Mouse (Mus musculus): ENCODE results near the gene Olfr1356. TPM values are rescaled to one million over a fixed set of nuclear protein-coding genes. Genes with fewer than 3 reads are reported as not detected.
"Not testable (repeated sequence)": the region's sequence is repeated elsewhere in the genome, so short reads cannot be mapped to it uniquely, and the experiment has no call there.

The Olfr1356 gene
- total RNA-seq (2021): not detected
- long read RNA-seq, experiment 1: 0 reads
- long read RNA-seq, experiment 2: 0 reads

DNA sequence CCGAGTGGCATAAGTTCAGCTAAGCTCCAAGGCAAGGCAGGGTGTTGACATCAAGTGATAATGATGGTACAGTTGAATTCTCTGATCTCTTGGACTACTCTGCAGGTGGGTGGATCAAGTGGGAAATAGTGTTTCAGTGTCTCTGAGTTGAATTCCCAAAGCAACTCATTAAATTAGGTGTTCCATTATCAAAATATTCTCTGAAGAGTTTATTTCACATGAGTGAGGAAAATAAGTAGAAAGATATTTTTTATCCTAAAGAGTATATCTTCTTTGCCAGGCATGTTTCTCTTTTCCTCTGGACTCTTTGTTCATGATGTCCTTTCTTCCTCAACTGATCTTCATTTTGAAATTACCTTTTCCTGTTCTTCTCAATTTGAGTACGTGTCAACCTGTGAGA is at the start of gene Olfr1356:
Gene Olfr1356 (minus strand): TSS at position 101 of the 400 bp plus-strand sequence.
- Histone ChIP-seq H3K4me3 (no peak within 1 kb of the TSS), H3K27ac (no peak within 1 kb of the TSS)
- no peak for TF ChIP-seq CTCF (IDR thresholded peaks at IDR 0.05)
- DNase-seq (ENCODE audit: extremely low spot score in 1 of 2, low spot score in 2 of 2): no peak
- intact Hi-C loops (cut with DNase I): no loop called here

DNA sequence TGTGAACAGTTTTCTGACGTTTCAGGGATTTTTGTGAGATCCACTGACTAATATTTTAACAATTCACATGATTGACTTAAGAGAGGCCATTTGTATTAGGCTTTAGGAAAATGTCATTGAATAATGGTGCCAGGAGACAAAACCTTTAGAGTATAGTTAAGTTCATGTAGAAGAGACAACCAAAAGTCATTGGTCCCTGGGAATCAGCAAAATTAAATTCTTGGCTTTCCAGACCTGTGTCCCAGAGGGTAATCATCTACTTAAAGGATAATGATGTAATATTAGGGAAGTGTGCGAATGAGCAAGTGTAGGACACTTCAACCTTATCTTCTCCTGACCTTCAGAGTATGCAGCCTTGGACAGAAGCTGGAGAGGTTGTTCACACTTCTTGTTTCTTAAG is 23.3 kb upstream of the Olfr1356 start, which contains the start of gene Olfr1355:
Gene Olfr1355 (plus strand): TSS at position 301 of the 400 bp plus-strand sequence.
- Histone ChIP-seq H3K4me3 (no peak within 1 kb of the TSS), H3K27ac (no peak within 1 kb of the TSS)
- intact Hi-C loops (cut with DNase I): no loop called here
- DNase-seq (ENCODE audit: extremely low spot score in 1 of 2, low spot score in 2 of 2): no peak
- TF ChIP-seq CTCF (IDR thresholded peaks at IDR 0.05): no peak

DNA sequence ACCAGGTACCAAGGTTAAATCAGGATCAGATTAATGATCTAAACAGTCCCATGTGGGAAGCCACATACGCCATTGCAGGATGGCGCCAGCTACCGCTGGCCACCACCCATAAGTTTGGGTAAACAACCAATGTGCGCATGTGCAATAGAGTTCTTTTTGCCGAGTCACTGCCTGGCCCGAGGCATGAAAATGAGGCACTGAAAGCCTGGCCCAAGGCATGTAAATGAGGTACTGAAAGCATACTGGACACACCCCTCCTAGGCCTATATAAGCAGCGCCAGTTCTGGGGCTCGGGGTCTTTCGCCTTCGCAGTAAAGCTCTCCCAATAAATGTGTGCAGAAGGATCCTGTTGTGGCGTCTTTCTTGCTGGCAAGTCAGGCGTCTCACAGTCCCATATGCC is 11.5 kb downstream of the Olfr1356 start:
- intact Hi-C loops (cut with DNase I); DNase-seq (ENCODE audit: extremely low spot score in 1 of 2, low spot score in 2 of 2); H3K4me3 ChIP-seq; H3K27ac ChIP-seq: not testable (repeated sequence)

DNA sequence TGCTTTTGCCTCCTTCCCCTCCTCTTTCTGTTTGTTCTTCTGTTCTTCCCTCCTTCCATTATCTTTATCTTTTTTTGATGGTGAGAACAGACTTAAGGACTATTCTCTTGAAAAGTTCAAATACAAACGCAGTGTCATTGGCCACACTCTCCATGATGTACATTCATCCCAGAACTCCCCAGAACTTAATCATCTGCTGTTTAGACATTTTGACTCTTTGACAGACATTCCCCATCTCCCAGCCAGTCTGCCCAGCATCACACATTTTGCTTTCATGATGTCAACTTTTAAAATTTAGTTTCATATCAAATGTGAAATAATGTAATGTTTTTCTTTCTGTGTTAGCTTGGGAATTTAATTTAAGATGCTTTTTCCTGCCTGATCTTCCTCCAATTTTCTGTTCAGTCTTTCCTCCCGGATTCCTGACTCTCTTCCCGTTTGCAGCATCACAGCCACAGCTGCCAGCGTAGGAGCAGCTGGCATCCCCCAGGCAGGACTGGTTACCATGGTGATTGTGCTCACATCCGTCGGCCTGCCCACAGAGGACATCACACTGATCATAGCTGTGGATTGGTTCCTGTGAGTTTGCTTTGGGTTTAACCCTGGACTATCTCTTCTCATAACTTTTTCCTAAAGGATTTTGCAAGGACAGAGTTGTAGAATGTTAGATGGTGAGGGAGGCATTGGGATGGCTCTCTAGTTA is 39.5 kb downstream of the Olfr1356 start:
- Histone ChIP-seq H3K4me3 (no peak overlapping the region), H3K27ac (peak overlapping the region; percentile 66)
- intact Hi-C loops (cut with DNase I): no loop called here
- TF ChIP-seq CTCF (IDR thresholded peaks at IDR 0.05): no peak
- DNase-seq (ENCODE audit: extremely low spot score in 1 of 2, low spot score in 2 of 2): peak; percentile 56 to 59

DNA sequence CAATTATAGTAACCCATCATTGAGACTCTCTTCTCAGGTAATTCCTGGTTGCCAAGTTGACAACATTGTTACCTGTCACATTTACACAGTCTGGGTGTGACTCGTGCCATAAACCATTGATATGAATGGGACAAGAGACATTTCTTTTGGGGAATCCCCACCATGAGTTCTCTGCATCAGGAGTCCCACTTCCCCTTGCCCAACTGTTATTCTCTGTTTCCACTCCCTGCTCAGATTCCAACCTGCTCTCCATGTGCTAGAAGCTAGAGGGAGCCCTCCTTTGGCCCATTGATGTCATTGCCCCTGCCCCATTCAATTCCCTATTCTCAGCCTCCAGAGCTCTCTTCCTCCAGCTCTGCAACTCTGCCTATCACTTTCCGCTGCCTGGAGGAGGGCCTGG is 50.5 kb downstream of the Olfr1356 start:
- TF ChIP-seq CTCF (IDR thresholded peaks at IDR 0.05): no peak
- DNase-seq (ENCODE audit: extremely low spot score in 1 of 2, low spot score in 2 of 2): no peak
- intact Hi-C loops (cut with DNase I): no loop called here

More for the DNA sequence above, 50.5 kb downstream of the Olfr1356 start:
- H3K27ac ChIP-seq: no peak overlapping the region
- H3K4me3 ChIP-seq: no peak overlapping the region

Other genes starting within 250 kb of the Olfr1356 start
- gene Olfr1357, start 234.1 kb downstream of the Olfr1356 start, total RNA-seq (2021): not detected
- not detected for gene Casp14, start 133.9 kb downstream of the Olfr1356 start, total RNA-seq (2021)
- gene Ccdc105, start 99.1 kb downstream of the Olfr1356 start, total RNA-seq (2021): under 1 TPM; 0.59 to 0.79 TPM
- 10 to 100 TPM; 12.6 to 13.0 TPM for gene Slc1a6, start 71.7 kb downstream of the Olfr1356 start, total RNA-seq (2021)
- gene Olfr1355, start 23.4 kb upstream of the Olfr1356 start, total RNA-seq (2021): not detected
- not detected for gene Olfr1354, start 61.0 kb upstream of the Olfr1356 start, total RNA-seq (2021)
- not detected for gene Olfr8, start 98.5 kb upstream of the Olfr1356 start, total RNA-seq (2021)
- gene Olfr1353, start 111.1 kb upstream of the Olfr1356 start, total RNA-seq (2021): not detected
- not detected for gene Olfr1352, start 128.9 kb upstream of the Olfr1356 start, total RNA-seq (2021)
- not detected for gene Olfr1351, start 160.3 kb upstream of the Olfr1356 start, total RNA-seq (2021)
- not detected for gene Olfr57, start 176.6 kb upstream of the Olfr1356 start, total RNA-seq (2021)
- gene 2610008E11Rik, start 245.4 kb upstream of the Olfr1356 start, total RNA-seq (2021): 10 to 100 TPM; 21.1 to 22.8 TPM